Mouse (Mus musculus) liver, adult 2 months (tissue): ENCODE measurements around the gene Gp1bb.

Experiments
- CTCF ChIP-seq: fragments of 200-500 bp; IDR thresholded peaks from 2 replicates; pipeline ENCODE4 v1.5.1; 2011; ENCODE audit warnings: low read depth, low read length, control low read depth
- POLR2A ChIP-seq: fragments of 200-500 bp; IDR thresholded peaks from 2 replicates; pipeline ENCODE4 v1.6.1; 2011; ENCODE audit warnings: low read length, control low read depth; ENCODE audit not compliant: insufficient read depth; ENCODE audit errors: extremely low read depth

GRCm38 (mm10) chr16:18604267-18604701, 17.9 kb downstream of the Gp1bb start:
- TF ChIP-seq CTCF, result no peak
- no peak for TF ChIP-seq POLR2A
